Mouse (Mus musculus): ENCODE data around the gene Tbx1. TPM values are rescaled to one million over a fixed set of nuclear protein-coding genes. Genes with fewer than 3 reads are reported as not detected.

Gene Tbx1
- 0.52 and 1.3 TPM in 2 replicates for total RNA-seq (2014; rRNA removed)
- polyA plus RNA-seq (2015; fragmentation: Nextera tagmentation; extraction: Ambion mirVana), result 0.70 and 0.81 TPM in 2 replicates

DNA sequence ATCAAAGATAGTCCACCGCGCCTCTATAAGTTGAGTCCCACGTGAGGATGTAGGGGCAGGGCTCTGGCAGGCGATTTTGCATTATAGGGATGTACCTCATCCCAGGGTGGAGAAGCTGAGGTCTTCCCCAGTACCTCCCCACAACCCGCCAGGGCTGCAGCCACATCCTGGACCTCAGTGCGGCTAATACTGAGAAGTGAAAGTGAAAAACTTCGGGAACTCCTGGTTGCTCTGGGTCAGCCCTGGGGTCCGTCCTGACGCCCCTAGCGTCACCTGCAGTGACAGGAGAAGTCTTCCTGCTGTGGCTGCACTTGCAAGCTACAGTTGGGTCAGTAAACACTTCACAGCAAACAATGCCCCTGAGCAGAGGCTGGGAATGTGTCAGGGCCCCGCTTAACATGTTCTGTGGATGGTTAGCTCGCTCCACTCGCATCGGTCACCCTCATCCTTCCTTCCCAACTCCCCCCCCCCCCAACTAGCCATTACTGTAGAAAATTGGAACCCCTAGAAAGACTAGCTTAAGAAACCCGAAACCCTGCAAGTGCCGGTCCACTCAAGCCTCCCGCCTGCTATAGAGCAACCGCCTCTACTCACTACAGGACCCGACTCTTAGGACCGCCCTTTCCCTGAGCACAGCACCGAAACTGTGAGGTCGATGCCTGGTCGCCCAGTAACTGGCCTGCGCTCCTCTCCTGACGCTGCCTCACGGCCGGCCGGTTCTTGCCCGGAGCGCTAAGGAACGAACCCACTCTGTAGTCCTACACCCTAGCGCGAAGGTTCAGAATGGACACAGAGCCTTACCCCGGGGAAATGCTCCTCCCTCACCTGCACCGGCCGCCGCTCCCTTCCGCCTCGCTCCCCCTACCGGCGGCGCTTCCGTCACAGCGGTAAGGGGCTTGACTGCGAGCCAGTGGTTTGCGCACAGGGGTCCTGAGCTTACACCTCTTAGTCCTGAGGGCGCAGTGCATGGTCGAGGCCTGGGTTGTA, at the start of gene Tbx1:
Gene Tbx1 (minus strand): TSS at position 868 of the 987 bp plus-strand sequence.
- no peaks in the 10 kb centered on the region for H3K9me3 ChIP-seq (ENCODE audit: low read length)
- WGBS, result 3% methylated on average over 47 of the region's 48 CpGs
- peak within 1 kb of the TSS; percentile 37 for H3K4me2 ChIP-seq (ENCODE audit: low read depth, low read length, poor library complexity, severe bottlenecking)
- TF ChIP-seq CTCF (IDR thresholded peaks at IDR 0.05), result peak; percentile 42
- H3K36me3 ChIP-seq (ENCODE audit: insufficient read depth, low read length), result no peaks in the 10 kb centered on the region
- H3K27ac ChIP-seq (ENCODE audit: low read depth, low read length), result no peak within 1 kb of the TSS
- peak within 1 kb of the TSS; percentile 20; the same call in 1 of the 2 replicates for H3K4me3 ChIP-seq (ENCODE audit: low read depth, low read length)
- no peak within 1 kb of the TSS for H3K9ac ChIP-seq (replicated peaks; ENCODE audit: low read length, poor library complexity, severe bottlenecking)
- DNase-seq (ENCODE audit: low spot score) (no peak), ATAC-seq (ENCODE audit: low FRiP score) (0 out of 2 replicates have a peak, but pooled peaks have one; percentile 2)
- H3K4me1 ChIP-seq (ENCODE audit: insufficient read depth, low read length), result peaks cover 11% of the 10 kb centered on the region; the same call in 1 of the 2 replicates
- H3K27me3 ChIP-seq (ENCODE audit: insufficient read depth, low read length), result peaks cover 70% of the 10 kb centered on the region

DNA sequence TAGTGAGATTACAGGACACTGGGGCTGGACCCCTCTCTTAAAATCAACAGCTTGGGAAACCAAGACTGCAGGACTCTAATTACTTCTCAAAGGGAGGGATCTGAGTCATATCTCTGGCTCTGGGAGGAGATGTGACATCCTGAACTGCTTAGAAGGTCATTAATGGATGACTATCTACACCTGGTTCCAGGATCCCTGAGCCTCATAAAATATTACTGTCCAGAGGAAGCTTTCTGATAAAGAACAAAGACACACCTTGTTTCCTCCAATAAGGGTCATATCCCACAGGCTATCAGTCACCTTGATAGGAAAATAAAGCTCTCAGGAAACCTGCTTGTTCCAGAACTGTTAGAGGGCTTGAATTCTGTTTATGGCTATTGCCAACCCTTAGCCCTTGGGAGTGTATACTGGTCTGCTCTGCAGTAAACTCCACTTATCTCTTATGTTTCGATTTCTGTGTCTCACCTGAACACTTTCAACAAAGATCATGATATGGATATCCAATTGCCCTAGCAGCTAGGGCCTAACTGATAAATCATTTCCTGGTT, 49.0 kb upstream of the Tbx1 start:
- Histone ChIP-seq H3K27me3 (ENCODE audit: insufficient read depth, low read length) (no peaks in the 10 kb centered on the region), H3K36me3 (ENCODE audit: insufficient read depth, low read length) (no peaks in the 10 kb centered on the region), H3K4me2 (ENCODE audit: low read depth, low read length, poor library complexity, severe bottlenecking) (no peak overlapping the region), H3K9me3 (ENCODE audit: low read length) (no peaks in the 10 kb centered on the region), H3K4me1 (ENCODE audit: insufficient read depth, low read length) (no peaks in the 10 kb centered on the region), H3K9ac (replicated peaks; ENCODE audit: low read length, poor library complexity, severe bottlenecking) (no peak overlapping the region), H3K4me3 (ENCODE audit: low read depth, low read length) (no peak overlapping the region), H3K27ac (ENCODE audit: low read depth, low read length) (no peak overlapping the region)
- DNase-seq (ENCODE audit: low spot score) (no peak), ATAC-seq (ENCODE audit: low FRiP score) (no peak)
- no peak for TF ChIP-seq CTCF (IDR thresholded peaks at IDR 0.05)
- 95% methylated on average over 1 of the region's 1 CpGs for WGBS

DNA sequence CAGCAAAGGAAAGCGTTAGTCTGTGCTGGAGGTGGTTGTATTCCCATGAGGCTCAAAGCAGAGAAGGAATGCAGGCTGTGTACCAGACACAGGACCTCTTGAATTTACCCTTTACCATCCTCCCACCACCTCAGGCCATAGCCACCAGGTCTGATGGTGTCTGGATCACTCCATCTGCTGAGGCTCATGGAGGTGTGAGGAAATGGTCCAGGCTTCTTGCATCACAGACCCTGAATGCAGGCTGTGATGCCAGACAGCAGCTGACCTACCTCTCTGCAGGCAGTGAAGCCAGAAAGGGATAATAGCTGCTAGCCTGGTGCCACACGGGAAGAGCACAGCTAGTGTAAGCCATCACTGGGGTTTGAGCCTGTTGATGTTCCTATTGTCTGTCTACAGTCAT, 47.9 kb upstream of the Tbx1 start:
- Histone ChIP-seq H3K9ac (replicated peaks; ENCODE audit: low read length, poor library complexity, severe bottlenecking) (no peak overlapping the region), H3K4me2 (ENCODE audit: low read depth, low read length, poor library complexity, severe bottlenecking) (no peak overlapping the region), H3K27ac (ENCODE audit: low read depth, low read length) (no peak overlapping the region), H3K4me3 (ENCODE audit: low read depth, low read length) (no peak overlapping the region), H3K4me1 (ENCODE audit: insufficient read depth, low read length) (no peaks in the 10 kb centered on the region), H3K27me3 (ENCODE audit: insufficient read depth, low read length) (no peaks in the 10 kb centered on the region), H3K36me3 (ENCODE audit: insufficient read depth, low read length) (no peaks in the 10 kb centered on the region), H3K9me3 (ENCODE audit: low read length) (no peaks in the 10 kb centered on the region)
- ATAC-seq (ENCODE audit: low FRiP score) (no peak), DNase-seq (ENCODE audit: low spot score) (no peak)
- WGBS, result 57% methylated on average over 2 of the region's 2 CpGs
- no peak for TF ChIP-seq CTCF (IDR thresholded peaks at IDR 0.05)

DNA sequence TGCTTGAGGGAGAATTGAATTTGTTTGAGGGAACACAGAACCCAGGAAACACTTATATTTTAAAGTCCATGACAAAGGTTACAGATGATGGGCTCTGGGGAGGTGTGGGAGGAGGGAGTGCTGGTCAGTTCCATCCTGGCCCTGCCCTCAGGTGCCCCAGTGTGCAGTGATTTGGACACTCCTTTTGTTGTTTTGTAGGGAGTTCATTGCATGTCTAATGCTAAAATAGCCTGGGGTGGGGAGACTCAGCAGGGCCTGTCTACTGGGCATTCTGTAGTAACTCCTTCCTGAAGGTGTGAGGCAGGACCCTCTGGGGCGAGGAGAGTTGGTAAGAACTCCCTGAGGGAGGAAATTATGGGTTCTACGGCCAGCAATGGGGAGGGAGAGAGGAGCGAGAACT, 46.3 kb upstream of the Tbx1 start:
- H3K36me3 ChIP-seq (ENCODE audit: insufficient read depth, low read length), result no peaks in the 10 kb centered on the region
- 59% methylated on average over 3 of the region's 3 CpGs for WGBS
- no peaks in the 10 kb centered on the region for H3K4me1 ChIP-seq (ENCODE audit: insufficient read depth, low read length)
- H3K27ac ChIP-seq (ENCODE audit: low read depth, low read length), result no peak overlapping the region
- no peak for TF ChIP-seq CTCF (IDR thresholded peaks at IDR 0.05)
- H3K9me3 ChIP-seq (ENCODE audit: low read length), result no peaks in the 10 kb centered on the region
- ATAC-seq (ENCODE audit: low FRiP score), result no peak
- no peak overlapping the region for H3K4me3 ChIP-seq (ENCODE audit: low read depth, low read length)
- no peak overlapping the region for H3K4me2 ChIP-seq (ENCODE audit: low read depth, low read length, poor library complexity, severe bottlenecking)
- DNase-seq (ENCODE audit: low spot score), result no peak
- no peak overlapping the region for H3K9ac ChIP-seq (replicated peaks; ENCODE audit: low read length, poor library complexity, severe bottlenecking)
- no peaks in the 10 kb centered on the region for H3K27me3 ChIP-seq (ENCODE audit: insufficient read depth, low read length)

DNA sequence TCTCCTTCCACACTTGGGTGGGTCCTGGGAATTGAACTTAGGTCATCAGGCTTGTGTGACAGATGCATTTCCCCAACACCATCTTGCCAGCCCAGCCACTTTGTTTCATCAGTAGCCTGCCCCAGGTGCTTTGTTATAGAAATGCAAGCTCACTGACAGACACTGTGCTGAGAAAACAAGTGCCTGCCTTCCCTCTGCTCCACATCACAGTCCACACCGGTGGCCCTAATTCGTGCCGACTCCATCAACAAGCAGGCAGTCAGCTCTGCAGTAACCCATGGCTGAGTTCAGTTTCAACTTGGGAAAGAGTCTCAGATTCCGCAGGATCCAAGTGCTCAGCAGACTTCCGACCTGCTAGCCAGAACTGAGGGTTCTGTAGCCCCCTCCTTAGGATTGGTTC, 45.9 kb upstream of the Tbx1 start:
- Histone ChIP-seq H3K36me3 (ENCODE audit: insufficient read depth, low read length) (no peaks in the 10 kb centered on the region), H3K4me2 (ENCODE audit: low read depth, low read length, poor library complexity, severe bottlenecking) (no peak overlapping the region), H3K9me3 (ENCODE audit: low read length) (no peaks in the 10 kb centered on the region), H3K27me3 (ENCODE audit: insufficient read depth, low read length) (no peaks in the 10 kb centered on the region), H3K27ac (ENCODE audit: low read depth, low read length) (no peak overlapping the region), H3K4me1 (ENCODE audit: insufficient read depth, low read length) (no peaks in the 10 kb centered on the region), H3K9ac (replicated peaks; ENCODE audit: low read length, poor library complexity, severe bottlenecking) (no peak overlapping the region), H3K4me3 (ENCODE audit: low read depth, low read length) (no peak overlapping the region)
- ATAC-seq (ENCODE audit: low FRiP score), result no peak
- WGBS, result 83% methylated on average over 5 of the region's 5 CpGs
- no peak for TF ChIP-seq CTCF (IDR thresholded peaks at IDR 0.05)
- DNase-seq (ENCODE audit: low spot score), result no peak

DNA sequence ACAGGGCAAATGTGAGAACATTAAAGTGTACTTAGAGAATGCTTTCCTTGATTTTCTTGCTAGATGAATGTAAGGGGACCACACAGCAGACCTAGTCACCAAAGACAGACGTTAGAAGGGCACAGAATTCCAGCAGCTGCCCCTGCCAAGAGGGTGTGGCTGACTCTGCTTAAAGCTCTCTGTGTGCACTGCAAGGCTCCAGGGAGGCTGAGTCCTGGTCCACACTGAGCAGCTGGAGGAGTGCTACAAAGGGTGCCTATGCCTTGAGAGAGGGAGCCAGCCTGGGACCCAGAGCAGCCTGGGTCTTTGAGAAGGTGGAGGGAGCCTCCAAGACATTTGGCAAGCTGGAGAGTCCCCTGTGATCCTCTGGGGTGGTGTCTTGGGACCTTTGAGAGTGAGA, 42.9 kb upstream of the Tbx1 start:
- no peak for ATAC-seq (ENCODE audit: low FRiP score)
- Histone ChIP-seq H3K9me3 (ENCODE audit: low read length) (no peaks in the 10 kb centered on the region), H3K27ac (ENCODE audit: low read depth, low read length) (no peak overlapping the region), H3K4me1 (ENCODE audit: insufficient read depth, low read length) (no peaks in the 10 kb centered on the region; the same call in 1 of the 2 replicates), H3K4me3 (ENCODE audit: low read depth, low read length) (no peak overlapping the region), H3K4me2 (ENCODE audit: low read depth, low read length, poor library complexity, severe bottlenecking) (no peak overlapping the region), H3K9ac (replicated peaks; ENCODE audit: low read length, poor library complexity, severe bottlenecking) (no peak overlapping the region), H3K36me3 (ENCODE audit: insufficient read depth, low read length) (no peaks in the 10 kb centered on the region), H3K27me3 (ENCODE audit: insufficient read depth, low read length) (no peaks in the 10 kb centered on the region)
- WGBS, result 19% methylated on average over 1 of the region's 1 CpGs
- TF ChIP-seq CTCF (IDR thresholded peaks at IDR 0.05), result no peak
- no peak for DNase-seq (ENCODE audit: low spot score)
